Mouse (Mus musculus): ENCODE data around the gene Tubb2a. TPM values are rescaled to one million over a fixed set of nuclear protein-coding genes. Genes with fewer than 3 reads are reported as not detected.
"Not testable (repeated sequence)": the region's sequence is repeated elsewhere in the genome, so short reads cannot be mapped to it uniquely, and the experiment has no call there.

The Tubb2a gene
- polyA plus RNA-seq, 1 experiment from 2014 or later, result 200 TPM

GRCm38 (mm10) chr13:34101247-34101646, 23.4 kb upstream of the Tubb2a start:
- WGBS, result 94% methylated on average over 10 of the region's 10 CpGs
- H3K4me2 ChIP-seq (ENCODE audit: low read length), result no peak overlapping the region
- H3K9ac ChIP-seq (ENCODE audit: low read length), result no peak overlapping the region
- no peaks in the 10 kb centered on the region for H3K9me3 ChIP-seq (ENCODE audit: control insufficient read depth, low read length)
- no peak overlapping the region for H3K4me3 ChIP-seq (ENCODE audit: low read depth, low read length)
- H3K4me1 ChIP-seq (replicated peaks; ENCODE audit: control insufficient read depth, insufficient read depth, low read length), result no peaks in the 10 kb centered on the region
- no peaks in the 10 kb centered on the region for H3K36me3 ChIP-seq (ENCODE audit: control insufficient read depth, insufficient read depth, low read length)
- DNase-seq (ENCODE audit: low spot score), result no peak
- ATAC-seq (replicated peaks; ENCODE audit: low FRiP score, low TSS enrichment, low read depth), result no peak
- no peak overlapping the region for H3K27ac ChIP-seq (ENCODE audit: low read depth)
- no peaks in the 10 kb centered on the region for H3K27me3 ChIP-seq (replicated peaks; ENCODE audit: control insufficient read depth, insufficient read depth, low read length)

- 84% methylated on average over 3 of the region's 3 CpGs for WGBS
- Histone ChIP-seq H3K9ac (ENCODE audit: low read length) (no peak overlapping the region), H3K4me3 (ENCODE audit: low read depth, low read length) (no peak overlapping the region), H3K27me3 (replicated peaks; ENCODE audit: control insufficient read depth, insufficient read depth, low read length) (no peaks in the 10 kb centered on the region), H3K4me2 (ENCODE audit: low read length) (no peak overlapping the region), H3K9me3 (ENCODE audit: control insufficient read depth, low read length) (no peaks in the 10 kb centered on the region), H3K27ac (ENCODE audit: low read depth) (no peak overlapping the region), H3K4me1 (replicated peaks; ENCODE audit: control insufficient read depth, insufficient read depth, low read length) (no peaks in the 10 kb centered on the region; the same call in 1 of the 2 replicates), H3K36me3 (ENCODE audit: control insufficient read depth, insufficient read depth, low read length) (no peaks in the 10 kb centered on the region)
- ATAC-seq (replicated peaks; ENCODE audit: low FRiP score, low TSS enrichment, low read depth) (no peak), DNase-seq (ENCODE audit: low spot score) (no peak)
These were observed 22.9 kb upstream of the Tubb2a start for GRCm38 (mm10) chr13:34100733-34101132.

GRCm38 (mm10) chr13:34097086-34097485, 19.3 kb upstream of the Tubb2a start:
- Histone ChIP-seq H3K4me2 (ENCODE audit: low read length) (no peak overlapping the region), H3K27ac (ENCODE audit: low read depth) (no peak overlapping the region), H3K4me1 (replicated peaks; ENCODE audit: control insufficient read depth, insufficient read depth, low read length) (no peaks in the 10 kb centered on the region; the same call in 1 of the 2 replicates), H3K9ac (ENCODE audit: low read length) (no peak overlapping the region), H3K4me3 (ENCODE audit: low read depth, low read length) (no peak overlapping the region), H3K9me3 (ENCODE audit: control insufficient read depth, low read length) (no peaks in the 10 kb centered on the region), H3K27me3 (replicated peaks; ENCODE audit: control insufficient read depth, insufficient read depth, low read length) (no peaks in the 10 kb centered on the region), H3K36me3 (ENCODE audit: control insufficient read depth, insufficient read depth, low read length) (no peaks in the 10 kb centered on the region)
- ATAC-seq (replicated peaks; ENCODE audit: low FRiP score, low TSS enrichment, low read depth), result no peak
- no peak for DNase-seq (ENCODE audit: low spot score)
- WGBS, result 88% methylated on average over 3 of the region's 3 CpGs

GRCm38 (mm10) chr13:34096455-34096854, 18.6 kb upstream of the Tubb2a start:
- H3K4me2 ChIP-seq (ENCODE audit: low read length), result no peak overlapping the region
- no peaks in the 10 kb centered on the region; the same call in 1 of the 2 replicates for H3K4me1 ChIP-seq (replicated peaks; ENCODE audit: control insufficient read depth, insufficient read depth, low read length)
- no peak for DNase-seq (ENCODE audit: low spot score)
- no peak overlapping the region for H3K4me3 ChIP-seq (ENCODE audit: low read depth, low read length)
- no peaks in the 10 kb centered on the region for H3K9me3 ChIP-seq (ENCODE audit: control insufficient read depth, low read length)
- H3K9ac ChIP-seq (ENCODE audit: low read length), result no peak overlapping the region
- H3K36me3 ChIP-seq (ENCODE audit: control insufficient read depth, insufficient read depth, low read length), result no peaks in the 10 kb centered on the region
- WGBS, result 68% methylated on average over 4 of the region's 4 CpGs
- no peak overlapping the region for H3K27ac ChIP-seq (ENCODE audit: low read depth)
- no peak for ATAC-seq (replicated peaks; ENCODE audit: low FRiP score, low TSS enrichment, low read depth)
- no peaks in the 10 kb centered on the region for H3K27me3 ChIP-seq (replicated peaks; ENCODE audit: control insufficient read depth, insufficient read depth, low read length)

GRCm38 (mm10) chr13:34095542-34096435, 18.0 kb upstream of the Tubb2a start:
- Histone ChIP-seq H3K4me2 (ENCODE audit: low read length) (no peak overlapping the region), H3K36me3 (ENCODE audit: control insufficient read depth, insufficient read depth, low read length) (no peaks in the 10 kb centered on the region), H3K9ac (ENCODE audit: low read length) (no peak overlapping the region), H3K4me1 (replicated peaks; ENCODE audit: control insufficient read depth, insufficient read depth, low read length) (no peaks in the 10 kb centered on the region; the same call in 1 of the 2 replicates), H3K27me3 (replicated peaks; ENCODE audit: control insufficient read depth, insufficient read depth, low read length) (no peaks in the 10 kb centered on the region), H3K4me3 (ENCODE audit: low read depth, low read length) (no peak overlapping the region), H3K27ac (ENCODE audit: low read depth) (no peak overlapping the region), H3K9me3 (ENCODE audit: control insufficient read depth, low read length) (no peaks in the 10 kb centered on the region)
- ATAC-seq (replicated peaks; ENCODE audit: low FRiP score, low TSS enrichment, low read depth) (no peak), DNase-seq (ENCODE audit: low spot score) (no peak)
- WGBS, result 49% methylated on average over 7 of the region's 7 CpGs

GRCm38 (mm10) chr13:34089358-34089757, 11.6 kb upstream of the Tubb2a start:
- Histone ChIP-seq H3K27ac (ENCODE audit: low read depth) (peak overlapping the region; percentile 54), H3K4me3 (ENCODE audit: low read depth, low read length) (no peak overlapping the region), H3K9ac (ENCODE audit: low read length) (no peak overlapping the region), H3K4me1 (replicated peaks; ENCODE audit: control insufficient read depth, insufficient read depth, low read length) (peaks cover 6% of the 10 kb centered on the region), H3K4me2 (ENCODE audit: low read length) (0 out of 2 replicates have a peak overlapping the region, but pooled peaks have one; percentile 11), H3K9me3 (ENCODE audit: control insufficient read depth, low read length) (no peaks in the 10 kb centered on the region), H3K36me3 (ENCODE audit: control insufficient read depth, insufficient read depth, low read length) (no peaks in the 10 kb centered on the region), H3K27me3 (replicated peaks; ENCODE audit: control insufficient read depth, insufficient read depth, low read length) (no peaks in the 10 kb centered on the region)
- 28% methylated on average over 3 of the region's 3 CpGs for WGBS
- DNase-seq (ENCODE audit: low spot score) (no peak), ATAC-seq (replicated peaks; ENCODE audit: low FRiP score, low TSS enrichment, low read depth) (no peak)

GRCm38 (mm10) chr13:34088871-34089288, 11.1 kb upstream of the Tubb2a start:
- peak; percentile 47; the same call in 1 of the 2 replicates for ATAC-seq (replicated peaks; ENCODE audit: low FRiP score, low TSS enrichment, low read depth)
- peak overlapping the region; percentile 54 for H3K27ac ChIP-seq (ENCODE audit: low read depth)

GRCm38 (mm10) chr13:34088201-34088649, 10.4 kb upstream of the Tubb2a start:
- not testable (repeated sequence) for ATAC-seq (replicated peaks; ENCODE audit: low FRiP score, low TSS enrichment, low read depth); H3K27me3 ChIP-seq (replicated peaks; ENCODE audit: control insufficient read depth, insufficient read depth, low read length); H3K9ac ChIP-seq (ENCODE audit: low read length); H3K4me2 ChIP-seq (ENCODE audit: low read length); DNase-seq (ENCODE audit: low spot score); H3K4me3 ChIP-seq (ENCODE audit: low read depth, low read length); H3K36me3 ChIP-seq (ENCODE audit: control insufficient read depth, insufficient read depth, low read length); H3K9me3 ChIP-seq (ENCODE audit: control insufficient read depth, low read length)
- Histone ChIP-seq H3K4me1 (replicated peaks; ENCODE audit: control insufficient read depth, insufficient read depth, low read length) (peaks cover 11% of the 10 kb centered on the region), H3K27ac (ENCODE audit: low read depth) (peak overlapping the region; percentile 54)
- WGBS, result 58% methylated on average over 5 of the region's 5 CpGs

More at GRCm38 (mm10) chr13:34088871-34089288, 11.1 kb upstream of the Tubb2a start:
- peak; percentile 60 for DNase-seq (ENCODE audit: low spot score)
- peaks cover 11% of the 10 kb centered on the region for H3K4me1 ChIP-seq (replicated peaks; ENCODE audit: control insufficient read depth, insufficient read depth, low read length)
- H3K4me3 ChIP-seq (ENCODE audit: low read depth, low read length), result no peak overlapping the region
- no peaks in the 10 kb centered on the region for H3K9me3 ChIP-seq (ENCODE audit: control insufficient read depth, low read length)
- peak overlapping the region; percentile 11; the same call in 1 of the 2 replicates for H3K4me2 ChIP-seq (ENCODE audit: low read length)
- no peak overlapping the region for H3K9ac ChIP-seq (ENCODE audit: low read length)
- no peaks in the 10 kb centered on the region for H3K27me3 ChIP-seq (replicated peaks; ENCODE audit: control insufficient read depth, insufficient read depth, low read length)
- H3K36me3 ChIP-seq (ENCODE audit: control insufficient read depth, insufficient read depth, low read length), result no peaks in the 10 kb centered on the region
- 30% methylated on average over 7 of the region's 7 CpGs for WGBS

Data from intestine, embryonic 14.5 days (tissue).